16 mouse cellular contexts compared by ENCODE assay signal in the genomic region with DNA sequence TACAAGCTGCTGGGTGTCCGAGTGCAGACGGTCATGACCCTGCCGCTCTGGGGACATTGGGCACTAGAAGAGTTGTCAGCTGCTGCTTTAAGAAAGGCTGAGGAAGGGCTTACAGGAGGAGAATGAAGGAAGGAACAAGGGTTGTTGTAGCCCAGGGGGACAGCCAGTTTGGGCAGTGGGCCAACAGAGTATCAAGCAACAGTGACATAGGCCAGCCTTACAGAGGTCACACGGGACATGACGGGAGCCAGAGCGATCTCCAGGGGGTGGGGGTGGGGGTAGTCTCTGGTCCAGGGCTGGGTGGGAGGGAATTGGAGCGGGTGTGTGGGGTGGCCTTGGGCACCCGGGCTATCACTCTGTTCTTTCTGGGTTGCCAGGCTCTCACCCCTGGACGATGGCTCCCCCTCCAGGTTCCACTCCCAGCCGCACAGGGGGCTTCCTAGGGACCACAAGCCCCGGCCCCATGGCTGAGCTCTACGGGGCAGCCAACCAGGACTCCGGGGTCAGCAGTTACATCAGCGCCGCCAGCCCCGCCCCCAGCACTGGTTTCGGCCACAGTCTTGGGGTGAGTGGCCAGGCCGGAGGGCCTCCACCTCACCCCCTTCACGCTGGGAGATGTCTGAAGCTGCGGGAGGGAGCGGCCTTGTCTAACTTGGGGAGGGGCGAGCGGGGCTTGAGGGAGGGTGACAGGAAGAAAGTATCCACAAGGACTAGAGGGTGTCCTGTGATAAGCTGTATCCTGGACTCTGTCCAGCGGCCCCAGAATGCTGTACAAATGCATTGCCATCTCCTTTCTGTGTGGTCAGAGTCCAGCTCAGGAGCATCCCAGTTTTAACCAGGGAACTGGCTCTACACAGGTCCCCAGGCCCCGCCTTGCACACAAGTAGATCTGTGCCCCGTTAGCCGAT. TPM values are rescaled to one million over a fixed set of nuclear protein-coding genes. Genes with fewer than 3 reads are reported as not detected.
DNase-seq lines count a peak whose midpoint lies in the region; ATAC-seq lines count a peak whose summit lies in the region.
"Had no signal": no experiment of that assay in that cellular context is flagged by ENCODE, and none has a peak within 500 bp of the region (broad histone marks: within the 10 kb centered on the region; RNA-seq: fewer than 3 reads in every experiment).

No protein-coding gene starts in this region.

- H3K36me3 ChIP-seq in heart, embryonic 13.5 days, result peaks cover 33% of the 10 kb centered on the region
- H3K36me3 ChIP-seq in liver, embryonic 16.5 days (ENCODE audit: control insufficient read depth, insufficient read depth), result no peaks in the 10 kb centered on the region
- no peaks in the 10 kb centered on the region for H3K36me3 ChIP-seq in liver, embryonic 12.5 days
- peaks cover 38% of the 10 kb centered on the region for H3K36me3 ChIP-seq in hindbrain, embryonic 16.5 days (ENCODE audit: control insufficient read depth, insufficient read depth, low read length)

- no peaks in the 10 kb centered on the region for H3K9me3 ChIP-seq in heart, embryonic 13.5 days
- H3K9me3 ChIP-seq in liver, embryonic 16.5 days (replicated peaks; ENCODE audit: control insufficient read depth, low read length), result no peaks in the 10 kb centered on the region
- H3K9me3 ChIP-seq in liver, embryonic 12.5 days (replicated peaks), result no peaks in the 10 kb centered on the region
- no peaks in the 10 kb centered on the region for H3K9me3 ChIP-seq in hindbrain, embryonic 16.5 days (ENCODE audit: control insufficient read depth, low read length)

- peak overlapping the region; percentile 24; the same call in 1 of the 2 replicates for H3K27ac ChIP-seq in heart, embryonic 13.5 days (replicated peaks)
- no peak overlapping the region for H3K27ac ChIP-seq in liver, embryonic 16.5 days (ENCODE audit: low read length)
- no peak overlapping the region for H3K27ac ChIP-seq in liver, embryonic 12.5 days
- H3K27ac ChIP-seq in hindbrain, embryonic 16.5 days (ENCODE audit: low read depth, low read length), result no peak overlapping the region
- H3K27ac ChIP-seq: stomach, postnatal 0 days had no signal

- H3K4me2 ChIP-seq in heart, embryonic 13.5 days, result peak overlapping the region; percentile 49
- H3K4me2 ChIP-seq in liver, embryonic 16.5 days (ENCODE audit: low read depth, low read length), result 0 out of 2 replicates have a peak overlapping the region, but pooled peaks have one; percentile 3
- H3K4me2 ChIP-seq in liver, embryonic 12.5 days, result no peak overlapping the region
- no peak overlapping the region for H3K4me2 ChIP-seq in hindbrain, embryonic 16.5 days (ENCODE audit: low read length)

- H3K9ac ChIP-seq in heart, embryonic 13.5 days, result peak overlapping the region; percentile 20
- no peak overlapping the region for H3K9ac ChIP-seq in liver, embryonic 16.5 days (ENCODE audit: low read depth, low read length)
- H3K9ac ChIP-seq in liver, embryonic 12.5 days, result no peak overlapping the region
- no peak overlapping the region for H3K9ac ChIP-seq in hindbrain, embryonic 16.5 days (ENCODE audit: low read depth, low read length)

- H3K4me3 ChIP-seq in heart, embryonic 13.5 days, result no peak overlapping the region
- H3K4me3 ChIP-seq in liver, embryonic 16.5 days (ENCODE audit: low read depth, low read length), result no peak overlapping the region
- no peak overlapping the region for H3K4me3 ChIP-seq in liver, embryonic 12.5 days
- H3K4me3 ChIP-seq in hindbrain, embryonic 16.5 days (ENCODE audit: low read length), result no peak overlapping the region

- H3K4me1 ChIP-seq in heart, embryonic 13.5 days, result peaks cover 29% of the 10 kb centered on the region
- H3K4me1 ChIP-seq in liver, embryonic 16.5 days (ENCODE audit: control insufficient read depth, low read depth, low read length), result no peaks in the 10 kb centered on the region
- 0 out of 2 replicates have a peak, but pooled peaks cover 4% of the 10 kb centered on the region for H3K4me1 ChIP-seq in liver, embryonic 12.5 days
- no peaks in the 10 kb centered on the region for H3K4me1 ChIP-seq in hindbrain, embryonic 16.5 days (ENCODE audit: control insufficient read depth, insufficient read depth, low read depth, low read length)

- no peaks in the 10 kb centered on the region for H3K27me3 ChIP-seq in heart, embryonic 13.5 days (replicated peaks)
- H3K27me3 ChIP-seq in liver, embryonic 16.5 days (ENCODE audit: control insufficient read depth, insufficient read depth, low read depth, low read length), result no peaks in the 10 kb centered on the region
- H3K27me3 ChIP-seq in liver, embryonic 12.5 days (replicated peaks), result 0 out of 2 replicates have a peak, but pooled peaks cover 3% of the 10 kb centered on the region
- H3K27me3 ChIP-seq in hindbrain, embryonic 16.5 days (replicated peaks; ENCODE audit: control insufficient read depth, insufficient read depth, low read length), result no peaks in the 10 kb centered on the region

- ATAC-seq in heart, embryonic 13.5 days (ENCODE audit: extremely low read depth, insufficient number of reproducible peaks, low FRiP score, low TSS enrichment), result peak; percentile 33; the same call in 1 of the 2 replicates
- ATAC-seq in liver, embryonic 16.5 days (ENCODE audit: low read depth), result 0 out of 2 replicates have a peak, but pooled peaks have one; percentile 9
- no peak for ATAC-seq in liver, embryonic 12.5 days
- ATAC-seq in hindbrain, embryonic 16.5 days, result 0 out of 2 replicates have a peak, but pooled peaks have one; percentile 7
- ATAC-seq: intestine, postnatal 0 days had no signal

- no peak for DNase-seq in heart, adult 18-20 months
- DNase-seq in testis, postnatal 10 days (ENCODE audit: low spot score), result peak; percentile 76
- no peak for DNase-seq in thymus, postnatal 10 days (ENCODE audit: low spot score in 2 of 2)
- DNase-seq: adrenal gland, postnatal 25 days; cerebellum, postnatal 10 days; kidney, postnatal 10 days; spleen, adult 18-20 months had no signal

- 61% methylated on average over 27 of the region's 27 CpGs for WGBS in heart, embryonic 13.5 days
- WGBS in liver, embryonic 16.5 days (ENCODE audit: insufficient replicate concordance), result 73% methylated on average over 27 of the region's 27 CpGs
- 77% methylated on average over 27 of the region's 27 CpGs for WGBS in liver, embryonic 12.5 days (ENCODE audit: insufficient replicate concordance)
- WGBS in hindbrain, embryonic 16.5 days, result 91% methylated on average over 27 of the region's 27 CpGs

RNA-seq across cellular contexts. Expression of a gene that starts 15.4 kb away (rescaled TPM):
- polyA plus RNA-seq in heart, embryonic 13.5 days (2015; fragmentation: Nextera tagmentation; extraction: Ambion mirVana), result 0.88 and 1.1 TPM in 2 replicates
- not detected for total RNA-seq in heart, adult 18-20 months (2021)
- polyA plus RNA-seq in liver, embryonic 16.5 days (2015; fragmentation: Nextera tagmentation; extraction: Ambion mirVana), result not detected in 2 replicates
- 0.42 and 0.69 TPM in 2 replicates for polyA plus RNA-seq in liver, embryonic 12.5 days (2016; fragmentation: Nextera tagmentation; extraction: Ambion mirVana)
- polyA plus RNA-seq in hindbrain, embryonic 16.5 days (2015; fragmentation: Nextera tagmentation; extraction: Ambion mirVana), result not detected in 2 replicates
- total RNA-seq: adrenal gland, postnatal 25 days; left cerebral cortex, postnatal 14 days had no signal
- polyA plus RNA-seq: frontal cortex, adult 2 months; urinary bladder, adult 2 months had no signal

RNA-seq across cellular contexts. Expression of a gene that starts 21.3 kb away (rescaled TPM):
- polyA plus RNA-seq in heart, embryonic 13.5 days (2015; fragmentation: Nextera tagmentation; extraction: Ambion mirVana), result 3.7 and 4.1 TPM in 2 replicates
- total RNA-seq in heart, adult 18-20 months (2021), result under 1 TPM; 0.40 to 0.67 TPM
- polyA plus RNA-seq in liver, embryonic 16.5 days (2015; fragmentation: Nextera tagmentation; extraction: Ambion mirVana), result 0.25 and 0.27 TPM in 2 replicates
- 2.5 and 2.7 TPM in 2 replicates for polyA plus RNA-seq in liver, embryonic 12.5 days (2016; fragmentation: Nextera tagmentation; extraction: Ambion mirVana)
- polyA plus RNA-seq in hindbrain, embryonic 16.5 days (2015; fragmentation: Nextera tagmentation; extraction: Ambion mirVana), result 23.0 and 44.5 TPM in 2 replicates

RNA-seq across cellular contexts. Expression of a gene that starts 33.9 kb away (rescaled TPM):
- polyA plus RNA-seq in heart, embryonic 13.5 days (2015; fragmentation: Nextera tagmentation; extraction: Ambion mirVana), result 18.9 and 19.8 TPM in 2 replicates
- total RNA-seq in heart, adult 18-20 months (2021), result 10 to 100 TPM; 13.6 to 19.5 TPM
- 4.6 and 6.5 TPM in 2 replicates for polyA plus RNA-seq in liver, embryonic 16.5 days (2015; fragmentation: Nextera tagmentation; extraction: Ambion mirVana)
- 6.3 and 7.5 TPM in 2 replicates for polyA plus RNA-seq in liver, embryonic 12.5 days (2016; fragmentation: Nextera tagmentation; extraction: Ambion mirVana)
- polyA plus RNA-seq in hindbrain, embryonic 16.5 days (2015; fragmentation: Nextera tagmentation; extraction: Ambion mirVana), result 24.8 and 26.8 TPM in 2 replicates

RNA-seq across cellular contexts. Expression of a gene that starts 55.8 kb away (rescaled TPM):
- 29.7 and 31.7 TPM in 2 replicates for polyA plus RNA-seq in heart, embryonic 13.5 days (2015; fragmentation: Nextera tagmentation; extraction: Ambion mirVana)
- total RNA-seq in heart, adult 18-20 months (2021), result 10 to 100 TPM; 34.0 to 35.1 TPM
- polyA plus RNA-seq in liver, embryonic 16.5 days (2015; fragmentation: Nextera tagmentation; extraction: Ambion mirVana), result 17.2 and 19.1 TPM in 2 replicates
- polyA plus RNA-seq in liver, embryonic 12.5 days (2016; fragmentation: Nextera tagmentation; extraction: Ambion mirVana), result 17.4 and 20.1 TPM in 2 replicates
- 19.1 and 23.9 TPM in 2 replicates for polyA plus RNA-seq in hindbrain, embryonic 16.5 days (2015; fragmentation: Nextera tagmentation; extraction: Ambion mirVana)

Comparison
In these comparisons a context has a peak if more than half of its experiments do, and no peak if none do; other contexts are left out.
1. H3K4me2 ChIP-seq: peak in heart, embryonic 13.5 days (single experiment) and liver, embryonic 16.5 days (single experiment); none in liver, embryonic 12.5 days (single experiment) and hindbrain, embryonic 16.5 days (single experiment).